Mouse (Mus musculus): ENCODE measurements around the gene Dmbx1. TPM values are rescaled to one million over a fixed set of nuclear protein-coding genes. Genes with fewer than 3 reads are reported as not detected.

Dmbx1 gene
- total RNA-seq (2023; ENCODE audit: inconsistent age), result not detected in 4 replicates

DNA sequence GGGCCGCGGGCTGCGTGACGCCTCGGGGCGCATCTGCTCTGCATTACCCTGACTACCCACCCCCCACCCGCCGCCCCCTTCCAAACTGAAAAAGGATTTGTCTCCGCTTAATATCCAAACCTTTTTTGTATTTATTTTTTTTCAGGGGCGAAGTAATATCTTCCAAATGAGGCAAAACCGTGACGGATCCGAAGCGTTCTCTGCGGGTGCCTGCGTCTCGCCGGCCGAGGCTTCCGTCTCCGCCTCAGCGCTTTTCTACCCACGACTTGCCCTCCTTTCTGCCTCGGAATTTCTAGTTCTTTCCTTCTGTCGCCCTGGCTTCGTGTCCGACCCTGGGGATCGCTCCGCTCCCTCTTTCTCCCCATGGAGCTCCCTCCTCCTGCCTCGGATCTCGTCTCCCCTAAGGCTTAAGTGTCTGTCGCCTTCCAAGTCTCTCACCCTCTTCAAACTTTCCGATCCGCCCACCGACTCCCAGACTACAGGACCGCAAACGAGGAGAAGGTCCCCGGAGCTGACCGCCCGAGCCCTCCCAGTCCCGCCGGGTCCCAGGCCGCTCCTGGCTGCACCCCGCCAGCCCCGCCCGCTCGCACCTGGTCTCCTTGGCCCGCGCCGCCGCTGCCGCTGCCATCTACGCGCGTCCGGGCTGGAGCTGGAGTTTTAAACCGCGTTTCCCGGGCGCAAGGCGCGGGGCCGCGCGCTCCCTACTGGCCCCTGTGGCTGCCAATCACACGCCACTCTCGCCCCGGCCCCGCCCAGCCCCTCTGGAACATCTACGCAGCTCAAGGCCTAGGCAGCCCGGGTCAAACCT, at the start of gene Dmbx1:
Gene Dmbx1 (minus strand): TSS at position 632 of the 808 bp plus-strand sequence.

DNA sequence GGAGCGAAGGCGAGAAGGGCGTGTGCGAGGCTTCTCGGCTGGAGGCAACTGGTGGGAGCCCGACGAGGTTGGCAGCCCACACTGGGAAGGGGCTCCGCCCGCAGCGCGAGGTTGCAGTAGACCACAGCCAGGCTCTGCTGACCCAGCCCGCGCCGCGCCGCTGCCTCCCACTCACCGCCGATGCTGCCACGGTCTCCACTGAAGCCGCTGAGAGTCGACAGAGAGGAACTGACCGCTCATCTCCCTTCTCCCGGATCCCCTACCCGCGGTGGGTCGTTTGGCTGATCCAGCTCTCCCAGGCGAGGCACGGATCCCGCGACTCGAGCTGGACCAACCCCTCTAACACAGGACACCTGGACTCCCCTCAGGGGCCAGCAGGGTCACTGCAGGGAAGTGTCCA, 49.2 kb downstream of the Dmbx1 start, which contains the start of gene 6430628N08Rik:
Gene 6430628N08Rik (plus strand): TSS at position 113 of the 400 bp plus-strand sequence.

DNA sequence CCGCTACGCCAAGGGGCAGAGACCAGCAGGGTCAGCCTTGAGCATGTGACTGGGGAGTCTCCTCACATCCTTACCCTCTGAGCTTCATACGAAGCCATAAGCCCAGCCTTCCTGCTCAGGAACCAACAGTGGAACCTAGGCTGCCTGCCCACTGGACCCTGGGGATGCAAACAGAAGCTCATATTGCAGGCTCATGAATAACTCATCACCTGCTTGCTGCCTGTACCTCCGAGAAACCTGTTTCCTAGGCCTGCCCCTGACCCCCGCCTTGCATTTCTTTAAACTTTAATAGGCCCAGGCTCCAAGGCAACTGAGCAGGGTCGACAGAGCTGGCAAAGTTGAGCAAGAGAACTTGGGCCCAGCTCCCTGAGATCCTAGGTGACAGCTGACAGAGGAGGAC, 55.7 kb downstream of the Dmbx1 start, which contains the start of gene Kncn:
Gene Kncn (plus strand): TSS at position 379 of the 400 bp plus-strand sequence.

Other genes starting within 250 kb of the Dmbx1 start
- 37.3 to 47.9 TPM (median 43.7 TPM) in 4 replicates for gene Efcab14, start 202.2 kb downstream of the Dmbx1 start, total RNA-seq (2023; ENCODE audit: inconsistent age)
- gene Tex38, start 158.9 kb downstream of the Dmbx1 start, total RNA-seq (2023; ENCODE audit: inconsistent age), result not detected in 4 replicates
- 14.4 to 21.7 TPM (median 17.0 TPM) in 4 replicates for gene Atpaf1, start 155.1 kb downstream of the Dmbx1 start, total RNA-seq (2023; ENCODE audit: inconsistent age)
- 14.0 to 21.0 TPM (median 18.6 TPM) in 4 replicates for gene Mob3c, start 111.8 kb downstream of the Dmbx1 start, total RNA-seq (2023; ENCODE audit: inconsistent age)
- 63.2 to 79.8 TPM (median 68.3 TPM) in 4 replicates for gene Mknk1, start 100.7 kb downstream of the Dmbx1 start, total RNA-seq (2023; ENCODE audit: inconsistent age)
- gene Kncn, start 55.5 kb downstream of the Dmbx1 start, total RNA-seq (2023; ENCODE audit: inconsistent age), result 0.35 to 1.5 TPM (median 0.74 TPM) in 3 of 4 replicates, not detected in the other
- not detected in 4 replicates for gene 6430628N08Rik, start 49.3 kb downstream of the Dmbx1 start, total RNA-seq (2023; ENCODE audit: inconsistent age)
- gene Faah, start 78.0 kb upstream of the Dmbx1 start, total RNA-seq (2023; ENCODE audit: inconsistent age), result 34.4 to 38.7 TPM (median 36.7 TPM) in 4 replicates
- gene Nsun4, start 114.0 kb upstream of the Dmbx1 start, total RNA-seq (2023; ENCODE audit: inconsistent age), result 31.8 to 45.5 TPM (median 37.0 TPM) in 4 replicates
- 254 to 297 TPM (median 280 TPM) in 4 replicates for gene Uqcrh, start 135.1 kb upstream of the Dmbx1 start, total RNA-seq (2023; ENCODE audit: inconsistent age)
- gene Lrrc41, start 135.3 kb upstream of the Dmbx1 start, total RNA-seq (2023; ENCODE audit: inconsistent age), result 27.6 to 34.4 TPM (median 30.5 TPM) in 4 replicates
- 1.8 to 2.4 TPM (median 2.2 TPM) in 4 replicates for gene Rad54l, start 183.8 kb upstream of the Dmbx1 start, total RNA-seq (2023; ENCODE audit: inconsistent age)
- gene Pomgnt1, start 183.9 kb upstream of the Dmbx1 start, total RNA-seq (2023; ENCODE audit: inconsistent age), result 36.4 to 39.4 TPM (median 37.0 TPM) in 4 replicates
- gene Lurap1, start 211.4 kb upstream of the Dmbx1 start, total RNA-seq (2023; ENCODE audit: inconsistent age), result 3.0 to 7.8 TPM (median 3.6 TPM) in 4 replicates
- not detected in 4 replicates for gene Tspan1, start 227.7 kb upstream of the Dmbx1 start, total RNA-seq (2023; ENCODE audit: inconsistent age)
- not detected in 4 replicates for gene 1700042G07Rik, start 233.4 kb upstream of the Dmbx1 start, total RNA-seq (2023; ENCODE audit: inconsistent age)
- not detected in 4 replicates for gene Gm49337, start 233.5 kb upstream of the Dmbx1 start, total RNA-seq (2023; ENCODE audit: inconsistent age)

Data from B cell, adult (primary cell).